Mouse (Mus musculus): ENCODE data around the gene Dgkg. TPM values are rescaled to one million over a fixed set of nuclear protein-coding genes. Genes with fewer than 3 reads are reported as not detected.

Dgkg gene
- polyA plus RNA-seq, 1 experiment from 2014 or later = 0.17 TPM

DNA sequence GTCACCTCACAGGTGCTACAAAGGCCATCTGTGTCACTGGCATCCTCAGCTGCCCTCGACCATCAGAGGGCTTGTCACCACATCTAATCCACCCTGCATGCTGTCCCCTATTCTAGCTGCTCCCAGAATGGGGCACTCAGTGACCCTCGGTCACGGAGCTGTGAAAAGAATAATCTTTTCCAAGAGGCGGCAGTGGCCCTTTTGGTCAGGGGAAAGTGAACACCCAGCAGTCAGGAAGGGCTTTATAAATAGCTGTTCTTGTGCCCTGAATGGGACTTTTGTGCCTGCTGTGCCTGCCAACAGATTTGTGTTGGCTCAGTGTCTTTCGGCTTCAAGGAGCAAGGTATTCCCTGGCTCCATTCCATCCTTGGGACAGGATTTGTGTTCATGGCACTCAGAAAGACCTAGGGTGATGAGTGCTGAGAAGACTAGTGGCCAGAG lies 129.5 kb downstream of the Dgkg start:
- Histone ChIP-seq H3K27ac (no peak overlapping the region), H3K4me3 (ENCODE audit: inconsistent target) (no peak overlapping the region), H3K79me2 (ENCODE audit: inconsistent target) (no peaks in the 10 kb centered on the region), H3K36me3 (ENCODE audit: inconsistent target) (no peaks in the 10 kb centered on the region)
- WGBS (ENCODE audit: missing documents) = 99% methylated on average over 5 of the region's 5 CpGs

GRCm38 (mm10) chr16:22526386-22526785 lies 130.6 kb downstream of the Dgkg start:
- Histone ChIP-seq H3K79me2 (ENCODE audit: inconsistent target) (no peaks in the 10 kb centered on the region), H3K4me3 (ENCODE audit: inconsistent target) (no peak overlapping the region), H3K36me3 (ENCODE audit: inconsistent target) (no peaks in the 10 kb centered on the region), H3K27ac (no peak overlapping the region)
- WGBS (ENCODE audit: missing documents) = 80% methylated on average over 4 of the region's 4 CpGs

- Histone ChIP-seq H3K4me3 (ENCODE audit: inconsistent target) (no peak overlapping the region), H3K27ac (no peak overlapping the region), H3K36me3 (ENCODE audit: inconsistent target) (no peaks in the 10 kb centered on the region), H3K79me2 (ENCODE audit: inconsistent target) (no peaks in the 10 kb centered on the region)
- whole genome bisulfite sequencing (ENCODE audit: missing documents) = 33% methylated on average over 20 of the region's 20 CpGs
These were observed 139.3 kb downstream of the Dgkg start for GRCm38 (mm10) chr16:22517431-22518384.

DNA sequence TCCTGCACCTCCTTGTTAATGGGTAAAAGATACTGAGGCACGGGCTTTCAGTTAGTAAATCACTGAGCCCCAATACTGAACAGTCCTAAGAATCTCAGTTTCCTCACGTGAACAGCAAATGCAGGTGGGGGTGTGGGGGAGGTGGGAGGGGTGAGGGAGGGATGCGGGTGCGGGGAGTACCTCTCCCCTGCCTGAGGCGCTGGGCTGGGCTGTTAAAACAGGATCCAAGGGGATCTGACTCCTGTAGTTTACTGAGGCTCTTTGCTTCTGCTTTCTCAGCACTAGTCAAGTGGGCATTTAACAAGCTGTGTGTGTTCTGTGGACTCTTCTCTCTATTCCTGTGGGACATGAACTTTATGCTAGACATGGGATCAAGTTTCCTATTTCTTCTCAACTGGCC lies 141.5 kb downstream of the Dgkg start:
- H3K36me3 ChIP-seq (ENCODE audit: inconsistent target) = no peaks in the 10 kb centered on the region
- no peak overlapping the region for H3K27ac ChIP-seq
- no peak overlapping the region for H3K4me3 ChIP-seq (ENCODE audit: inconsistent target)
- H3K79me2 ChIP-seq (ENCODE audit: inconsistent target) = no peaks in the 10 kb centered on the region
- 81% methylated on average over 5 of the region's 5 CpGs for WGBS (ENCODE audit: missing documents)

GRCm38 (mm10) chr16:22510861-22511637 lies 146.0 kb downstream of the Dgkg start:
- WGBS (ENCODE audit: missing documents) = 69% methylated on average over 9 of the region's 9 CpGs
- no peak overlapping the region for H3K27ac ChIP-seq
- H3K4me3 ChIP-seq (ENCODE audit: inconsistent target) = no peak overlapping the region
- H3K36me3 ChIP-seq (ENCODE audit: inconsistent target) = no peaks in the 10 kb centered on the region
- H3K79me2 ChIP-seq (ENCODE audit: inconsistent target) = no peaks in the 10 kb centered on the region

- Histone ChIP-seq H3K79me2 (ENCODE audit: inconsistent target) (no peaks in the 10 kb centered on the region), H3K27ac (no peak overlapping the region), H3K4me3 (ENCODE audit: inconsistent target) (no peak overlapping the region), H3K36me3 (ENCODE audit: inconsistent target) (no peaks in the 10 kb centered on the region)
- WGBS (ENCODE audit: missing documents) = 91% methylated on average over 5 of the region's 5 CpGs
These were observed 148.0 kb downstream of the Dgkg start for GRCm38 (mm10) chr16:22508936-22509563.

- 96% methylated on average over 6 of the region's 6 CpGs for WGBS (ENCODE audit: missing documents)
- Histone ChIP-seq H3K79me2 (ENCODE audit: inconsistent target) (no peaks in the 10 kb centered on the region), H3K27ac (no peak overlapping the region), H3K36me3 (ENCODE audit: inconsistent target) (no peaks in the 10 kb centered on the region), H3K4me3 (ENCODE audit: inconsistent target) (no peak overlapping the region)
These were observed 151.4 kb downstream of the Dgkg start for GRCm38 (mm10) chr16:22505656-22506055.

GRCm38 (mm10) chr16:22504851-22505250 lies 152.2 kb downstream of the Dgkg start:
- no peaks in the 10 kb centered on the region for H3K36me3 ChIP-seq (ENCODE audit: inconsistent target)
- no peak overlapping the region for H3K27ac ChIP-seq
- WGBS (ENCODE audit: missing documents) = 88% methylated on average over 8 of the region's 8 CpGs
- H3K79me2 ChIP-seq (ENCODE audit: inconsistent target) = no peaks in the 10 kb centered on the region
- H3K4me3 ChIP-seq (ENCODE audit: inconsistent target) = no peak overlapping the region

- H3K27ac ChIP-seq = no peak overlapping the region
- H3K36me3 ChIP-seq (ENCODE audit: inconsistent target) = no peaks in the 10 kb centered on the region
- H3K79me2 ChIP-seq (ENCODE audit: inconsistent target) = no peaks in the 10 kb centered on the region
- H3K4me3 ChIP-seq (ENCODE audit: inconsistent target) = no peak overlapping the region
- WGBS (ENCODE audit: missing documents) = 94% methylated on average over 5 of the region's 5 CpGs
These were observed 153.0 kb downstream of the Dgkg start for GRCm38 (mm10) chr16:22504049-22504448.

DNA sequence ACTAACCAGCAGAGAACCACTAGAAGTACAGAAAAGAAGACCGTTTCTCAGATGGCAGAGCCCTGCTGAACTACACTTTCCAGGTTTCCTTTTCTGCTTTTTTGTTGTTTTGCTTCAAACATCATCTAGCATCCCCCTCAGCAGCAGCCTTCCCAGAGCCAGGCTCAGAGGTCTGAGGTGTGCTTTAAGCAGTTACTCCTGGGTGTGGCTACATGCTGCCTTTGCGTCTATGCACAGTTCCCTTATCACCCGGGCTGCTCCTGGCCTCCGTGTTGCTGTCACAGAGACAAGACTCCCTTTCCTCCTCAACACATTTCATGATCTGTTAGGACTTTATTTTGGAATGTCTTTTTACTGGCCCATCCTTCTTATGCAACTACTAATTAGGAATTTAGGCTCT lies 153.6 kb downstream of the Dgkg start:
- no peak overlapping the region for H3K27ac ChIP-seq
- WGBS (ENCODE audit: missing documents) = 95% methylated on average over 4 of the region's 4 CpGs
- H3K4me3 ChIP-seq (ENCODE audit: inconsistent target) = no peak overlapping the region
- H3K79me2 ChIP-seq (ENCODE audit: inconsistent target) = no peaks in the 10 kb centered on the region
- no peaks in the 10 kb centered on the region for H3K36me3 ChIP-seq (ENCODE audit: inconsistent target)

DNA sequence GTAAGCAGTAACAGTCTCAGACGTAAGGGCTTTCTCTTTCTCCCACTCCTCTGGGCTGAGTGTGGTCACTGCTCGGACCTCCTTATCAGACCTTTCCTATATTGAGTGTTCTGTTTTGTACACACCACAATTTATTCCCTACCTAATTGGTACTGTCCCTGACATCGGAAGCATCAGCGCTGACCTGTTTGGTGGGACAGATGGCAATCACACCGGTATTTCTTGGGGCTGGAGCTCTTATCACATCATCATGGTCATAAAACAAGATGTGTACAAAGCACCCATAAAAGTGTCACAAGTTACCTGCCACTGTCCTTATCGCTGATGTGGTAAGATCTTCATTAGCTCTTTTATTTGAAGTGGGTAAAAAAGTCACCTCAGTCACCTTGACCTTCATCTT lies 155.2 kb downstream of the Dgkg start:
- 93% methylated on average over 6 of the region's 6 CpGs for WGBS (ENCODE audit: missing documents)
- Histone ChIP-seq H3K36me3 (ENCODE audit: inconsistent target) (no peaks in the 10 kb centered on the region), H3K79me2 (ENCODE audit: inconsistent target) (no peaks in the 10 kb centered on the region), H3K27ac (no peak overlapping the region), H3K4me3 (ENCODE audit: inconsistent target) (no peak overlapping the region)

DNA sequence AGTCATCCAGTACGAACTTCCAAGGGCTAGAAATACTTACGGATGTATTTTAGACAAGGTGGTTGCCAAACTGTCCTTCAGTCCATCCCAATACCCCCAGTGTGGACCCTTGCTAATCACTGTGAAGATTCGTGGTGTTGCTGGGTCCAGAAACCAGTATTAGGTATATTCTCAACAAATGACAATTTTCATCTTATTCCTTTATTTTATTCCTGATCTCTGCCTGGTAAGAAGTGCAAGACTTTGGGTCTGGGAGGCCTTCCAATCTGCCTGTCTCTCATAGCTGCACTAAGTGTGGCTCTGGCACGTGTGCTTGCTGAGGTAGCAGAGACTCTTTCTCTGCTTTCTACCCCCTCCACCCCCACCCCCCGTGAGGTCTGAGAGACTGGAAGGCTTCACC lies 156.5 kb downstream of the Dgkg start:
- Histone ChIP-seq H3K36me3 (ENCODE audit: inconsistent target) (no peaks in the 10 kb centered on the region), H3K79me2 (ENCODE audit: inconsistent target) (no peaks in the 10 kb centered on the region), H3K27ac (no peak overlapping the region), H3K4me3 (ENCODE audit: inconsistent target) (no peak overlapping the region)
- WGBS (ENCODE audit: missing documents) = 95% methylated on average over 5 of the region's 5 CpGs

- WGBS (ENCODE audit: missing documents) = 97% methylated on average over 5 of the region's 5 CpGs
- Histone ChIP-seq H3K4me3 (ENCODE audit: inconsistent target) (no peak overlapping the region), H3K79me2 (ENCODE audit: inconsistent target) (no peaks in the 10 kb centered on the region), H3K27ac (no peak overlapping the region), H3K36me3 (ENCODE audit: inconsistent target) (no peaks in the 10 kb centered on the region)
These were observed 157.1 kb downstream of the Dgkg start for GRCm38 (mm10) chr16:22499951-22500350.

GRCm38 (mm10) chr16:22499447-22499846 lies 157.6 kb downstream of the Dgkg start:
- H3K27ac ChIP-seq = no peak overlapping the region
- WGBS (ENCODE audit: missing documents) = 94% methylated on average over 3 of the region's 3 CpGs
- no peak overlapping the region for H3K4me3 ChIP-seq (ENCODE audit: inconsistent target)
- no peaks in the 10 kb centered on the region for H3K36me3 ChIP-seq (ENCODE audit: inconsistent target)
- no peaks in the 10 kb centered on the region for H3K79me2 ChIP-seq (ENCODE audit: inconsistent target)

DNA sequence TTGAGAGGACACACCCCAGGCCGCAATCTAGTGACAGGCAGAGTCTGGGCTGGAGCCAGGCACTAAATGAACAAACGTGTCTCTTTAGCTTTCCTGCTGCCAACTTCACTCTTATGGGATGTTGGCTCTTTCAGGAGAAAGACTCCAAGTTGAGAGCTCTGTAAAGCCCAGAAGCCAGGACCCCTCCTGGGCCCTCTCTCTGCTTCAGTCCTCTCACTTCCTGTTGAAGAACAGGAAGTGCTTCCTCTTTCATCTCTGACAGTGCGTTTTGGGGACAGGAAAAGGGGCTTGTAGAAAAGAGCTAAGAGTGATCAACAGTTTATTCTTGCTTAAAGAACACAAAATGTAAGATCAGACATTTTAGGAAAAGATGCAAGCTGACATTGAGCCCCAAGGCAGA lies 159.0 kb downstream of the Dgkg start:
- no peaks in the 10 kb centered on the region for H3K79me2 ChIP-seq (ENCODE audit: inconsistent target)
- H3K4me3 ChIP-seq (ENCODE audit: inconsistent target) = no peak overlapping the region
- H3K27ac ChIP-seq = no peak overlapping the region
- WGBS (ENCODE audit: missing documents) = 49% methylated on average over 3 of the region's 3 CpGs
- H3K36me3 ChIP-seq (ENCODE audit: inconsistent target) = no peaks in the 10 kb centered on the region
